Mouse (Mus musculus) kidney, adult 2 months (tissue): ENCODE measurements around the gene Banp.

Experiments
- CTCF ChIP-seq: fragments of 200-500 bp; conservative IDR thresholded peaks from 2 replicates; pipeline ENCODE4 v1.5.1; 2011; ENCODE audit warnings: low read depth, mild to moderate bottlenecking, control low read depth, low read length, moderate library complexity, mixed read lengths; ENCODE audit not compliant: insufficient read depth, insufficient read length
- POLR2A ChIP-seq: fragments of 200-500 bp; IDR thresholded peaks from one replicate; pipeline ENCODE4 v1.6.1; 2011; ENCODE audit warnings: low read depth, low read length, control low read depth

DNA sequence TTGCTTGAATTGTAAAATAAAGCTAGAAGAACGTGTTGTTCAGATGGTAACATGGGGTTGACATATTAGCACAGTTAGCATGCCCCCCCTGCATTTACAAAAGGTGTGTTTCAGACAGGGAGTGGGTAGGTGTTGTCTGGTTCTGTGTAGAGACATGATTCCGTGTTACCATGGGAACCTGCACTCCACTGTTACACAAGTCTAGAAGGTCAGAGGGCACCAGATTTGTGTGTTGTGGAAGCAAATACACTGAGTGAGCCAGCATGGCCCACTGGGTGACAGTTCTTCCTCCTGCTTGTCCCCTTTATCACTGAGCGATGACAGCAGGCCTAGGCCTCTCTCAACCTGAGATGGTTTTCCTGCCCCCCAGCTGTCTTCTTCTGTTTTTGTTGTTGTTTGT, 46.3 kb downstream of the Banp start:
- TF ChIP-seq CTCF, result no peak
- no peak for TF ChIP-seq POLR2A
